Mouse (Mus musculus): ENCODE measurements around the gene Stn1.

The Stn1 gene

DNA sequence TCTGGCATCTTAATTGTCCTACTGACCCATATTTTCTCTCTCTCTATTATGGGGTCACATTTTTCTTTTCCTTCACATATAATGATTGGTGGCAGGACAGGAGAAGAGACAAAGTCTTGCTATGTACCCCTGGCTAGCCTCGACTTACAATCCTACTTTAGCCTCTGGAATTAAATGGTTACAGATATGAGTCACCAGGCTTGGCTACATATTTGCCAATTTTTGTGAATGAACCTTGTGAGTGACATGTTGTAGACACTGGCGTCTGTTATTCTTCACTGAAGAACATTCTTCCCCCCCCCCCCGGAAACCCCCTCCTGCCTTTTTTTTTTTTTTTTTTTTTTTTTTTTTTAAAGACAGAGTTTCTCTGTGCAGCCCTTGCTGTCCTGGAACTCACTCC is 54.0 kb downstream of the Stn1 start:
- no peak for DNase-seq (ENCODE audit: low read depth, low spot score)

DNA sequence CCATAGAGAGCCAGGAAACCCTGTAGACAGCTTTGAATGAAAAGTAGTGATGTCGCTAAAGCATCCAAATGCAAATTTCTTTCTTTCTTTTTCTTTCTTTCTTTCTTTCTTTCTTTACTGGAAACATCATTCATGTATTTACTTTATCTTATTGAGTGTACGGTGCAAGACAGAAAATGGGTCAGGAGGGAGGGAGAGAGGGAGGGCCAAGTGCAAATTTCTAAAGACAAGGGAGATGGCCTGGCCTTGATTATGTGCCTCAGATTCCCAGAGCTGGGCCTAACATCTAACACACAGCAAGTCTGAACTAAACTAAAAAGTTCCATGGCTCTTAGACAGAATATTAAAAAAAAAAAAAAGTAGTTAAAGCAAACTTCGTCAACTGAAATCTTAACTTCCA is 63.9 kb downstream of the Stn1 start:
- no peak for DNase-seq (ENCODE audit: low read depth, low spot score)

DNA sequence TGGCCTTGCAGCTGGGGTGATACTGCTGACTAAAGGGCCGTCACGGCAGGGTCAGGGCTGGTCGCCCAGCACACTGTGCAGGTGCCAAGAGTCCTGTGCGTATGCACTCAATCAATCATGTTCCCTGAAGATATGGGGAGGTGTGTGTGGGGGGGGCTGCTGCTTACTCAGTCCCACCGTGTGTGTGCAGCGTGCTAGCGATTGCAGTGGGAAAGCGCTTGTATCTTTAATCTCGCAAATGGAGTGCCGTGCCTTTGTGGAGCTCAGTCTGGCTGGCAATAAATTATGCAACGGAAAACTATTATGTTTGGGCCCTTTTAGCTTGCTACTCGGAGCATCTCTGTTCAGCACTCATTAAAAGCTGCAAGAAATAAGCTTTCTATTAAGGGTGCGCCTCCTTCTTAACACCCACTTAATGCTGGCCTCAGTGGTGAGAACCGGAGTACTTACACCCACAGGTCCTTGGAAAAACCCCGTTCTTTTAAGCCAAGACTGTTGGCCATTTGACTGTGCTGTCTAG is 64.4 kb downstream of the Stn1 start:
- DNase-seq (ENCODE audit: low read depth, low spot score): no peak

DNA sequence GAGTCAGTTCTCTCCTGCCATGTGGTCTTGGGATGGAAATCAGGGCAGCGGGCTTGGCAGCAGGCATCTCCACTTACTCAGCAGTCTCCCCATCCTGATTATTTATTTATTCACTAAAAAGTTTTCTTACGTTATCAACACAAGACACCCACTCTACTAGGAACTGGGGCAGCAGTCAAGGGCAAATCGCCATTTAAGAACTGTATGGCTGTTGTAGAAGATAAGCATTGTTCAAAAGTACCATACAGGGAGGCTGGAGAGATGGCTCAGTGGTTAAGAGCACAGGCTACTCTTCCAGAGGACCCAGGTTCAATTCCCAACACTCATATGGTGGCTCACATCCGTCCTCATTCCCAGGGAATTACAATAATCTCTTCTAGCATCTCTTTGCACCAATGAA is 65.5 kb downstream of the Stn1 start:
- DNase-seq (ENCODE audit: low read depth, low spot score): no peak

DNA sequence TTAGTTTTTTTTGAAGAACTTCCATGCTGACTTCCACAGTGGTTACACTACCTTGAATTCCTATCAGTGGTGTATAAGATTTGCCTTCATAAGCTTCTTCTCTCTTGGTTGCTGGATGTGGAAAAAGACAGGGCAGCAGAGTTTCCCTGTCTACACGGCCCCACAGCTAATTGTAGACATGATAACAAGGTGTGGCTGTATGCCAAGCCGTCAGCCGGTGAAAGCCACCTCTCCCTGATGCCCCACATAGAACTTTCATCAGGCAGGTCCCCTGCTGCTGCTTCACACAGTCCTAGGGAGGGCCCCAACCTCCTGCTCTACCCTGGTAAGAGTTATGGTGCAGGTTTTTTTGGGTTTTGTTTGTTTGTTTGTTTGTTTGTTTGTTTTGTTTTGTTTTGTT is 68.6 kb downstream of the Stn1 start:
- DNase-seq (ENCODE audit: low read depth, low spot score): no peak

DNA sequence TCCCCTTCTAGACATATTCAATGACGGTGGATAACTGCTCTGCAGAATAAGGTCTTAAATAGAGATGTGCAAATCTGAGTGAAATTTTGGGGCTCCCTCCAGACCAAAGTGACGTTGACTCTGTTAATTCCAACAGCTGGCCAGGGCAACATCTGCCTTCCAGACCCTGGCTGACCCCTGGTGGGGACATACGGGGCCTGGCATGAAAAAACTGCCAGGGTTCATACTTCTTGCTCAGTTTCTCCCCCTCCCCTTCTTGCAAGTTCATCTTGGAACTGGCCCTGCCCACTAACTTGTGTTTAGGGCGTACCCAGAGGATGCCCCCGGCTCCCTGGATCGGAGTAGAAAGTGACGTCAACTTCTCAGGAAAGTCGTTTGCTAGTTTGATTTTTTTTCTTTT is 70.5 kb downstream of the Stn1 start:
- no peak for DNase-seq (ENCODE audit: low read depth, low spot score)

DNA sequence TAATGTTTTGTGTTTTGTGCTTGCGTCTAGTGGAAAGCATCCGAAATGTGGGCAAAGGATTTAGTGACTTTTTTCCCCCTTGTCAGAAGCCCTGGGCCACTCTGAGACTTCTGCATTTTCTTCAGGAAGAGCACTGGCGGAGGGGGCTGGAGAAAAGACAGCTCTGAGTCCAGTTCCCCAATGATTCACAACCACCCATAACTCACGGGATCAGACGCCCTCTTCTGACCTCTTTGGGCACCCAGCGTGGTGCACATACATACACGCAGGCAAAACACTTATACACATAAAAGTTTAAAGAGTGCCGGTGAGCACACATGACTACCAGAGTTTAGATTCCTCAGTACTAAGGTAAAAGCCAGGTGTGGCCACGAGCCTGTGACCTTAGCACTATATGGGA is 71.8 kb downstream of the Stn1 start:
- no peak for DNase-seq (ENCODE audit: low read depth, low spot score)

DNA sequence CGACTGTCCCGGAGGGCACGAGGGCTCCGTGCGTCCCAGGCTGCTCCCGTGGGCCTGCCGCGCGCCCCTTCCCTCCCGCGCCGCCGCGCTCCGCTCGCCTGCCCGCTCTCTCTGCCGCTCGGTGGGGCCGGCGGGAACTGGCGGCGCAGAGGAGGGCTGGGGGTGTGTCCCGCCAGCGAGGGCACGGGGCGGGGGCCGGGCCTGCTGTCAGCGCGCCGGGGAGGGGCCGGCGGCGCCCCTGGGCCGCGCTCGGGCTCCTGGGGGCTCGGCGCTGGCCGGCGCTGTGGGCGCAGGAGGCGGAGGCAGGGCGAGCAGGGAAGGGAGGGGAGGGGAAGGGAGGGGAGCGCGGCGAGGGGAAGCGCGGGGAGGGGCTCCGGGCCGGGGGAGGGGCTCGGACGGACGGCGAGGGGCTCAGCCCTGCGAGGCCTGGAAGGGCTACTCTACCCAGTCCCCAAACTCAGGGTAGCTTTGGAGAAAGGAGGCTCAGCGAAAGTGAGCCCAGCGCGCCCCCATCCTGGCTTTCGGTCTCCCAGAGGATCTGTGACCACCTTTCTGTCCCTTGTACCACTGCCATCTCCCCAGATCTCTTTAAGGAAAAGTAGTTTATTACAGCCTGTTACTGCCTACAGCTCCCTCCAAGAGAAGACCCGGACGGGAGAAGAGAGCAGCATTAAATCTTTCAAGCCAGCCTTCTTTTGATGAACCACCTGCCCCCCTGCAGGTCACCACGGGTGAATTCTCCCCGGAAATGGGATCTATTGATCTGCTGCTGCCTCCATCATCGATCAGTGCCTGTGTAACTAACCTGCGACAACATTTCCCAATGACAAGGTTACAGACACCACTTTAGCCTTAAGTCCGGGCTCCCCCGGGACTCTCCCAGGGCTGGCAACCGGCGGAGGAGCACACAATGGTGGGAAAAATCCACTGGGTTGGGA is 72.7 kb downstream of the Stn1 start, which contains the start of gene Sh3pxd2a:
Sh3pxd2a (minus strand) TSS at position 98 of the 938 bp plus-strand sequence.
- no peak for DNase-seq (ENCODE audit: low read depth, low spot score)

DNA sequence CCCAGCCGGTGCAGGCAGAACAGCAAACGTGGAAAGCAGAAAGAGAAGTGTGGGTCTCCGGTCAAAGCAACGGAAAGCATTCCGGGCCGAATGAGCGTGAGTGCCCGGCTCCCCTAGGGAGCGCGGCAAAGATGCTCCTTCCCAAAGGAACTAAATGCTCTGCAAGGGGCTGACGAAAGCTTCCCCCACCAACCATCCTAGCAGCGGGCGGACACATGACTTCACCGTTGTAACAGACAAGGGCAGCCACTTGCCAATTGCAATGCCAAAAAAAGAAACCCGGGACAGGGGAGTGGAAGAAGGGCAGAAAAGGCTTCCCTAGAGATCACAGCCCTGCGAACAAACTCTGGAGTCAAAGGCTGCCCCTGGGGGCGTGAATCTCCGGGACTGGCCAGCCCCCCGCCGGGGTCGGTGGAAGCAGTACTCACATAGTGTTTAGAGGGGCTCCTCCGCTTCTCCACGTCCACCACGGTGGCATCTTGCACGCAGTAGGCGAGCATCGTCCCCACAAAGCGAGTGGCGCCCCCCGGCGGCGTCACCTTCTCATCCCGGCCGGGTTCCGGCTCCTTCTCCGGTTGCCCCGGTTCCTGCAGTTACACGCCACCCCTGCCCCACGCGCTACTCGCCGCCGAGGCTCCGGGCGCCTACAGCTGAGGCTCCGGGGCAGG is 73.5 kb downstream of the Stn1 start:
- DNase-seq (ENCODE audit: low read depth, low spot score): no peak

DNA sequence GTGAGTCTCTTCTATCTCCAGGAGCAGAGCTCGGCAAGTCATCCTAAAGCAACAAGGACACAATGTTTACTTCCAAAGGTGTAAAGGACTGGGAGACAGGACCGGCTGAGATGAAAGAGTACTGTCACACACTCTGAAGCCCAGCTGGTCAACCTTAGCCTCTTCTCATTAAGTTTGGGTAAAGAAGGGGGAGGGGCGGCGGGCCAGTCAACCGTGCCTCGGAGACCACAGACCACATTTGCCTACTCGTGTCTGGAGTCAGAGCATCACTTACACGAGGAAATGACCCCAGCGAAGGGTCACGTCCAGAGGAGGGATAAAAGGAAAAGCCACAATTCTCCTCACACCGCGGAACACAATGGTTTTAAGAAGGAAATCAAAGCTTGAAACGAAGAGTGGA is 74.1 kb downstream of the Stn1 start:
- no peak for DNase-seq (ENCODE audit: low read depth, low spot score)

DNA sequence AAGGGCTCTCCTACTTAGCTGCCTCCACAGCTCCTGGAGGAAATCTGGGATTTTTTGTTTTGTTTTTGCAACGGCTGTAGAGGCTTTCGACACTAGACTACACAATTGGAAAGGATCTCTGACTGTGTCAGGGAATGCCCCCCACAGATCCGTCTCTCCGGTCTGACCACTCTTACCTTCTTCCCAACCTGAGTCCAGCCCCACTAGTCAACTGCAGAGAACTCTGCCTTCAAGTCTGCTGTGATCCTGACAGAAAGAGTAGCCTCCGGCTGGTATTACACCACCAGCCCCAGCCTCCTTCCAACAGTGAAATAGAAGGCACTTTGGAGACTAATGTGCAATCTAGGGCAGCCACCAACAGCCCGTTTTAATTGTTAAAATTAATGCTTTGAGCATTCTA is 74.6 kb downstream of the Stn1 start:
- no peak for DNase-seq (ENCODE audit: low read depth, low spot score)

DNA sequence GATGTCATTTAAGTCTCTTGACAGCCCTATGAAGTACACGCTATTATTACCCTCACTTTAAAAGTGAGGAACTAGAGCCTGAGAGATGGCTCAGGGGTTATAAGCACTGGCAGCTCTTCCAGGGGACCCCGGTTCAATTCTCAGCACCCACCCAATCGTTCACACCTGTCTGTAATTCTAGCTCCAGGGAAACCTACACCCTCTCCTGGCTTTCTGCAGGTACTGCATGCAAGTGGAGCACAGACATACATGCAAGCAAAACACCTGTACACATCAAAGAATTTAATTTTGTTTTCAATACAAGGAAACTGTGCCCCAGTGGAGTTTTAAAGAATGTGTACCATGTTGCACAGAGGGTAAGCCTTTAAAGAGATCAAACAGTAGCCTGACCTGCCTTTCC is 75.5 kb downstream of the Stn1 start:
- DNase-seq (ENCODE audit: low read depth, low spot score): no peak

DNA sequence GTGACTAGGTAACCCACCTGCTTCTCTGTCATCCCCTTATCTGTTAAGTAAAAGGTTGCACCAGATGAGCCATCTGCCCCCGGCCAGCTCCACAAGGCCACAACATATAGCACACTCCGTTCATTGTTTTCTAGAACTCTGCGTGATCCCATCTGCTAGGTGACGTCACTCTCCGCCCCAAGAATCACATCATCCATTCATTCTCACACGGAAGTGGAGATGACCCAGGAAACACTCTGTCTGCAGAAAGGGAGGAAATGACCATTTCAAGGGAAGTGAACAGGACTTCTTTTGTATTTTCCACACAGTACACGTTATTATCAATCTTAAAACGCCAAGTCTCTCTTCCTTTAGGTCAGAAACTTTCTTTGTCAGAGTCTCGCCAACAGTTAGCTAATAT is 75.9 kb downstream of the Stn1 start:
- DNase-seq (ENCODE audit: low read depth, low spot score): no peak

DNA sequence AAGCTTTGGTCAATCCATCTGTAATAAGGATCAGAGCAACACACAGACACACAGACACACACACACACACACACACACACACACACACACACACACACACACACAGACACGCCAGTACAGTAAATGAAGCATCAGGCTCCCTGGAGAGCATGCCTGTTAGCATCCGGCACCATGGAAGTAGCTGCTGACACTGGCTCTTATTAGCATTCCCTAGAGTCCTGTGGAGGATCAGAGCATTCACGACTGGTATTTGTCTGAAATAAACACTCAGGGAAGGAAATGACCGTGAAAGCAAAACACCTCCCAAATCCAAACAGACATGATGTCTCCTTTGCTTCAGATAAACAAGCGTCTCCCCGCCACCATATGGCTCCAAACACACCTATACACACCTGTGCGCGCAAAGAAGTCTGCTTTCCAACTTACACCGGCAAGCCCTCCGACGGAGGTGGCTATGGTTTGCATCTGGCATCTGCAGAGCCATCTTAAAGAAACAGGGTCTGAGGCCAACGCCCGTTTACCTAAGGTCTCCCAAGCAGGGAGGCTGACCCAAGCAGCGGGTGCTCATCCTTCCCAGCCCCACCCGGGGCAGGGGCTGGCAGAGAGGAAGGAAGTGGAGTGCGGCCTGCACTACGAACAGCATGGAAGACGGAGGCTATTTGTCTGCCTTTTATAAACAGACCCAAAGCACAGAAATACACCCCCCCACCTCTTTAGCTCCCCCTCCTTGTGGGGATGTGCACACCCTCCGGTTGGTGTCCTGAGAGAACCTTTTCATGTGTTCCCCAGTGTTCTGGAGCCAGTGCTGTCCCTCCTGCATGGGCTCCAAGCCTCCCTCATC is 77.0 kb downstream of the Stn1 start:
- no peak for DNase-seq (ENCODE audit: low read depth, low spot score)

DNA sequence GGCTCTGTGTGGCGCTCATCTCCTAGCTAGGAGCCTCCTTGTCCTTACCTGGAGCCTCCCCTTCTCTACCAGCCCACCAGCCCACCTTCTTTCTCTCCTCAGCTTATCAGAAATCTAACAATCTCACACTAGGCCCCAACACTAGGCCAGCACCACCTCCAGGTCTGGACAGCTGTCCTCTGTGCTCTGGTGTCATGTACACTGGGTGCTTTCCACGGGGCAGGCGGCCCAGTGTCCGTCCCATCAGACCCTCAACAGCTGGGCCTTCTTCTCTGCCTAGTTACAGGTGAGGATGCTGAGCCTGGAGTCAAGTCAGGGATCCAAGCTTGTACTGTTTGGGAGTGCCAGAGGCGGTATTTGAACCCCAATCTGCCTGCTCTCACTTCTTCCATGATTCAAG is 78.1 kb downstream of the Stn1 start:
- DNase-seq (ENCODE audit: low read depth, low spot score): no peak

DNA sequence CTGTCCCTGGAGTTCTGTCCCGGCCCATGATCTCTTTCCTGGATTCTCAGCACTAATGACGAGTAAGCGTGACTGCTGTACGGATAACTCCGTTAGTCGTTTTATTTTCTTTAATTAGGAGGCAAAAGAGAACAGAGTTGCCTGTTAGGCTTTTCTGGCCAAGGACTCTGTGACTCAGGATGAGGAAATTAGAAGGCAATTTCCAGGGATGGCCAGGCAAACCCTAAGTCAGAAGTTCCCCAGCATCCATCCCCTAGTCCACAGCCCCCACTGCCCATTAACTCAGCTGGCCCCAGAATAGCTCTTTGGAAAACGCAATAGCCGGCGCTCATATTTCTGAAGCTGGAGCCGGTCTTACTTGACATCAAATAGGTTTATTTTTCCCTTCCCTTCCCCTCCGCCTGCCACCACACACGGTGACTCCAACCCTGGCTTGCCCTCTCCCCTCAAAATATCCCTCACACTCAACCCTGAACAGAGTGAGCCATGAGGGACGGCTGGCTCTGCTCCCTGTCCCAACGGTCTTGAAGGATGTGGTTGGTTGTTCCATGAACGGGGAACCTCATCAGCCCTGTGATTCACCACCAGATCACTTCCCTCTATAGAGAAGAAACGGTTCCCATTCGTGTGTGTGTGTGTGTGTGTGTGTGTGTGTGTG is 78.7 kb downstream of the Stn1 start:
- DNase-seq (ENCODE audit: low read depth, low spot score): no peak

DNA sequence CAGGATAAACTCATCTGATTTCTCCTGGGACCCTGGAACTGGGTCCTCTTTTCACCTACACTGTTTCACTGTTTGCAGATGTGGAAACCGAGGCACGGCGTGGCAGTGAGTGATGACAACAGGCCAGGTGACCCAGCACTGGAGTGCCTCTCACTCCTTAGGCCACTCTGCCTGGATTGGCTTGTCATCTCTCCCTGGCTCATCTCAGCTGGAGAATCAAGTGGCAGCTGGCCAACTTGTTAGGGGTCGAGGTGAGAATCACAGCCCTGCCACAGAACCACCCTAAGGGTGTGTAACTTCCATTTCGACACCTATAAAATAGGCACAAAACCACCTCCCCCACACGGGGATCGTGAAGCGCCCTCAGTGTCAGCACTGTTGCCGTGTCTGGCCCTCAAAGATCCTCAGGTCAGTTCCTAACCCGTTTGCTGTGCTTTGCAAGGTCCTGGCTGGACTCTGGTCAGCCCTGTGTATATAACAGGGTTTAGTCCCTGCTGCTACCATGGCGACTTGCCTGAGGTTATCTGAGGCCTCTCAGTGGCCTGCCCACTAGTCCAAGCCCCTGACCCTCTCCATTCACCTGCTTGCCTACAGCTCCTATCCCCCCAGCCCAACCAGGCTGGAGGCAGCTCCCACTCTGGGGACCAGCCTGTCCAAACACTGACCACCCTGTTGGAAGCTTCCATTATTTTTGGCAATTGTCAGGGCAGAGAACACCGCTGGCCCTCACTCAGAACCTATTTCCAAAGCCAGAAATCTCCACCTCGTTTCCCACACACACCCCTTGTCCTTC is 79.4 kb downstream of the Stn1 start:
- no peak for DNase-seq (ENCODE audit: low read depth, low spot score)

DNA sequence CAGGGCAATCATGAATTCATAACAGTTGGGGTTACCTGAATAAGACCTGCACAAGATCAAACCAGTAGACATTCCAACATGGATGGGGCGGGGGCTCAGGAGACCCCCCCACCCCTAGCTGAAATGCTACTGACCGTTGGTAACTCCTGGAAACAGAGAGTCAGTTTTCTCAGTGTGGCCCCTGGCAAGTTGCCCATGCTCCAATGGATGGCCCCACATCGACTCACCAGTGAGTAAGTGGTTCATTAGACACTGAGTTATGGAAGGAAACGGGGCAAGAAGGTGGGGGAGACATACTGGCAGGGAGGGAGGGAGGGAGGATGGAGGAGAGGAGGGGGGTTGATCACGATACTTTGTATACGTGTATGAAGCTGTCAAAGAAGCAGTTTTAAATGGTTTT is 81.3 kb downstream of the Stn1 start:
- DNase-seq (ENCODE audit: low read depth, low spot score): no peak

DNA sequence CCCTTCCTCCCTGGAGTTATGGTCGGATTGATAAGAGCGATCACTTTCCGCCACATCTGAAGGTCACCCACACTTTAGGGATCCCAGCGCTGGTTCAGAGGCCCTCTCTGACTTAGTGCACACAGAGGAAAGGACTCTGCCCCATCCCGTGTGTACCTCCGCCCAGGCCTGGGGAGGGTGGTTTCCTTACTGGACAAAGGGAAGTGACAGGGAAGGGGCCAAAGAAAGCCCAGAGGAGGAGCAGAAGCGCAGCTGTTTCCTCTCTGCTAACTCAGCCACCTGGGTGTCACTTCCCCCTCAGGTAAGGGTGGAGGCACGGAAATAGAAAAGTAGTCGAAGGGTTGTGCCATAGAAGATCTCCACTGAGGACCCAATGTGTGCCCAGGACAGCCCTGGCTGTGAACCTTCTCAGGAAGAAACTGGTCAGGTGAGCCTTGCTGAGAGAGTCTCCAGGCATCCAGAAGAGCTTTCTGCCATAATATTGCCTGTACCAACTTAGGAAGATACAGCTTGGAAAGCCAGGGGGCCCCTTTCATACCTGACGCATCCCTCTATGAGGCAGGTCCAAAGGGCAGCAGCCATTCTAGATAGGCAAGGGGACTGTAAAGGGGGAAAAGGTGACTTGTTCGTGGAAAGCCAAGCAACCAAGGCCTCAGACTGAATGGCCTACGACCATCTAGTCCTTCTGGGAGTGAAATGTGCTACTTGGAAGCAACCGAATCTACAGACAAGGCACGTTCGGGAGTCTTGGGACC is 82.1 kb downstream of the Stn1 start:
- DNase-seq (ENCODE audit: low read depth, low spot score): no peak
